Mouse (Mus musculus): ENCODE results near the gene Ets1.

DNA sequence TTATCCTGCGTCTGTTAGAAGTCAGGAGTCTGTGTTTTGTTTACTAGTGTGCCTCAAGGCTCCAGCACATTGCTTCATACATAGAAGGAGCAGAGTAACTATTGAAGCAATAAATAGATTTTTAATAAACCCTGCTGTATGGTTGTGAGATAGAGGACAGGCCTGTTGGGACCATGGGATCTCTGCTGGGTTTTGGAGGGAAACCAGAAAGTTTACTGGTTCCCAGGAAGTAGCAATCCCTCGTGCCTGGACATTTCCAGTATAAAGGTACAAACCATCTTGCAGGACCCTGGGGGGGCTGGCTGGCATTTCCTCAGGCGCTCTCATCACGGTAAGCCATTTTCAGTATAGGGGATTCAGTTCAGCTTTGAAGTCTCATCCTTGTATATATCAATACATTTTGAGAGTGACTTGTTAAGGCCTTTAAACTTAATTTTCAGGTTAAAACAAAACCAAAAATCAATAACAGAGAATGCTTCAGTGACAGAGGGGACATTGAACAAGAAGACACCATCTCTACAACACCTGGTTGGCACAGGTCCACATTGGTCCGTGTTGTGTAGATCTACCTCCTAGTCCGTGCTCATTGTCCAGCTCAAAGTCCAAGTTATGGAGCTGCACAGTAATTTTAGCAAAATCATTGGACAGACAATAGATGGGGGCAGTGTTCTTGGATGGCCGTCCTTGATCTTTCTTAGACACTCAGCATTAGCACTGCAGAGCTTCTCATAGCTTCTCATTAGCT lies 11.7 kb downstream of the Ets1 start:
- no peak for TF ChIP-seq POLR2AphosphoS2 (IDR thresholded peaks at IDR 0.05; ENCODE audit: low read depth, low read length)
- no peak for TF ChIP-seq POLR2A (IDR thresholded peaks at IDR 0.05; ENCODE audit: low read depth, low read length)
- TF ChIP-seq CTCF (conservative IDR thresholded peaks at IDR 0.05 in 1 of 2, IDR thresholded peaks at IDR 0.05 in 1 of 2; ENCODE audit: low read depth in 2 of 2, low read length in 2 of 2) = no peak
- TF ChIP-seq CHD1 (IDR thresholded peaks at IDR 0.05; ENCODE audit: low read depth, low read length) = no peak
- no peak for TF ChIP-seq ZMIZ1 (IDR thresholded peaks at IDR 0.05; ENCODE audit: low read depth, low read length)
- no peak for TF ChIP-seq USF1 (IDR thresholded peaks at IDR 0.05; ENCODE audit: low read depth, low read length)
- no peak for TF ChIP-seq MAZ (IDR thresholded peaks at IDR 0.05; ENCODE audit: low read depth, low read length)

All from CH12.LX (cell line).